Mouse (Mus musculus) ES-Bruce4 (cell line): ENCODE results near the gene 2900026A02Rik. TPM values are rescaled to one million over a fixed set of nuclear protein-coding genes. Genes with fewer than 3 reads are reported as not detected.

Experiments
- H3K27ac ChIP-seq: 2 replicates; pipeline ENCODE4 v1.5.1; 2012; ENCODE audit warnings: low read length, inconsistent platforms; ENCODE audit not compliant: insufficient read depth
- H3K27me3 ChIP-seq: 2 replicates; pipeline ENCODE4 v1.6.1; 2012; ENCODE audit warnings: mild to moderate bottlenecking, low read length, inconsistent platforms; ENCODE audit not compliant: control insufficient read depth, poor library complexity, insufficient read depth, severe bottlenecking
- H3K36me3 ChIP-seq: 2 replicates; pipeline ENCODE4 v1.6.1; 2012; ENCODE audit warnings: inconsistent platforms, mild to moderate bottlenecking, low read length, moderate library complexity; ENCODE audit not compliant: control insufficient read depth, poor library complexity, insufficient read depth, severe bottlenecking
- H3K4me1 ChIP-seq: one replicate; pipeline ENCODE4 v1.8.1; 2011; ENCODE audit warnings: low read length; ENCODE audit not compliant: control insufficient read depth, insufficient read depth
- H3K4me3 ChIP-seq: 2 replicates; pipeline ENCODE4 v1.5.1; 2011; ENCODE audit warnings: low read depth, mild to moderate bottlenecking, low read length
- H3K9ac ChIP-seq: 2 replicates; pipeline ENCODE4 v1.6.1; 2012; ENCODE audit warnings: low read depth, mild to moderate bottlenecking, inconsistent platforms; ENCODE audit not compliant: poor library complexity, severe bottlenecking
- H3K9me3 ChIP-seq: replicated peaks from 2 replicates; pipeline ENCODE4 v1.6.1; 2012; ENCODE audit warnings: mild to moderate bottlenecking, low read length, inconsistent platforms; ENCODE audit not compliant: control insufficient read depth, poor library complexity, insufficient read depth, severe bottlenecking
- CTCF ChIP-seq: IDR thresholded peaks from one replicate; pipeline ENCODE4 v1.8.1; 2011; ENCODE audit warnings: low read depth, low read length
- EP300 ChIP-seq: IDR thresholded peaks from 2 replicates; pipeline ENCODE4 v1.6.1; 2011; ENCODE audit warnings: low read depth, low read length; ENCODE audit not compliant: insufficient read depth
- POLR2A ChIP-seq: IDR thresholded peaks from one replicate; pipeline ENCODE4 v1.8.1; 2011; ENCODE audit warnings: low read length; ENCODE audit not compliant: insufficient read depth
- polyA plus RNA-seq: library from polyadenylated mRNA; stranded (reverse); fragments of >200 nt; gene quantifications from 2 replicates; pipeline ENCODE4 v1.2.4, GENCODE M21; 2011; ENCODE audit warnings: low read depth; ENCODE audit not compliant: missing spikeins, insufficient read depth, insufficient read length

2900026A02Rik gene
- polyA plus RNA-seq, 1 experiment, result 14.2 TPM

DNA sequence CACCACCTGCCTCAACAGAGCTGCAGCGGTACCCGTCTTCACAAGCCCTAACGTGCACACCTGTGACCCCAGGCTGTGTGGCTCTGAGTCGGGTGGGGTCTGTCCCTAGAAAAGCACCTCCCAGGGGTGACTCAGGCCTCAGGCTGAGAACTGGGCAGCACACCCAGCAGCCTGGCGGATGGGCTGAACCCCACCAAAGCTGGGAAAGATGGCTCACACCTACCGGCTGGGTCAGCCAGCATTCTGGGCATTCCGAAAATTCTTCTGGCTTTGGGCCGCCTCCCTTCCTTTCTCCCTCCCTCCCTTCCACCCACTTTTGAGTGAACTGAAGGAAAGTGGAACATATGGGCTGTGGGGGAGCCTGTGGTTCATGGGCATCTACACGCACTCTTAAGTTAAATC is 5.4 kb downstream of the 2900026A02Rik start:
- H3K27ac ChIP-seq, result no peak overlapping the region
- no peak overlapping the region for H3K4me3 ChIP-seq
- TF ChIP-seq CTCF, result no peak
- TF ChIP-seq POLR2A, result no peak
- no peak for TF ChIP-seq EP300
- H3K4me1 ChIP-seq, result peaks cover 2% of the 10 kb centered on the region
- no peaks in the 10 kb centered on the region for H3K36me3 ChIP-seq
- no peak overlapping the region for H3K9ac ChIP-seq
- H3K9me3 ChIP-seq, result no peaks in the 10 kb centered on the region
- no peaks in the 10 kb centered on the region for H3K27me3 ChIP-seq

DNA sequence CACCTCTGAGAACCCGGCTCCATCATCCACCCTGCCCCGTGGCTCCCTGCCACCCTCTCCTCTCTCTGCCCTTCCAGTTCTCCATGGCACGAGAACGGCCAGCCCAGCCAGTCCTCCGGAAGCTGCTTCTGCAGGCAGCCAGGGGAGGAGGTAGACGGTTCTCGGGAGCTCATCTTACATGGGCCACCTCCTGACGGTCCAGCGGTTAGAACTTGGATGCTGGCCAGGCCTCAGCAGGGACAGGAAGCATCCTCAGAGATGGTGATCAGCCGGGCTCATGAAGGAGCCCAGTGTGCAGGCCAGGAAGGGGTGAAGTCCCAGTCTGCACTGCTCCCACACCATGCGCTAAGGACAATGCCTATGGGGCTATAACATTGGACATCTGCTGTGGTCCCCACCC is 6.6 kb downstream of the 2900026A02Rik start:
- Histone ChIP-seq H3K9ac (no peak overlapping the region), H3K27me3 (no peaks in the 10 kb centered on the region), H3K4me1 (peaks cover 2% of the 10 kb centered on the region), H3K9me3 (no peaks in the 10 kb centered on the region), H3K4me3 (no peak overlapping the region), H3K36me3 (no peaks in the 10 kb centered on the region), H3K27ac (no peak overlapping the region)
- TF ChIP-seq EP300, result no peak
- no peak for TF ChIP-seq CTCF

DNA sequence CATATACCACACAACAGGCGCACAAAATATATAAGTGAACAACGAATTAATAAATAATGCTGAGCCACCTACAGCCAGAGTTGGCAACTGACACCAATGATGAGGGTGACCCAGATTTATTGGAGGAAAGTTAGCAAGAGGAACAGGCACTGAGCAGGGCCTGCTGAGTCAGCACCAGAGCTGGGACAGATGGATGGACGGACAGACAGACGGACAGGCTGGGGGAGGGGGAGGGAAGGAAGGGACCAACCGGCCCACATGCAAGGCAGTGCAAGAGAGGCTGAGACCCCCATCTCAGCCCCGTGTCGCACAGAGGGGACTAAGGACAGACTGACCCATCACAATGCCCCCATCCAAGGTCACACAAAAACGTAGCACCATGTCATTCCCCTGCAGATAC is 7.0 kb downstream of the 2900026A02Rik start:
- H3K27me3 ChIP-seq, result no peaks in the 10 kb centered on the region
- TF ChIP-seq CTCF, result no peak
- no peak for TF ChIP-seq POLR2A
- TF ChIP-seq EP300, result no peak

DNA sequence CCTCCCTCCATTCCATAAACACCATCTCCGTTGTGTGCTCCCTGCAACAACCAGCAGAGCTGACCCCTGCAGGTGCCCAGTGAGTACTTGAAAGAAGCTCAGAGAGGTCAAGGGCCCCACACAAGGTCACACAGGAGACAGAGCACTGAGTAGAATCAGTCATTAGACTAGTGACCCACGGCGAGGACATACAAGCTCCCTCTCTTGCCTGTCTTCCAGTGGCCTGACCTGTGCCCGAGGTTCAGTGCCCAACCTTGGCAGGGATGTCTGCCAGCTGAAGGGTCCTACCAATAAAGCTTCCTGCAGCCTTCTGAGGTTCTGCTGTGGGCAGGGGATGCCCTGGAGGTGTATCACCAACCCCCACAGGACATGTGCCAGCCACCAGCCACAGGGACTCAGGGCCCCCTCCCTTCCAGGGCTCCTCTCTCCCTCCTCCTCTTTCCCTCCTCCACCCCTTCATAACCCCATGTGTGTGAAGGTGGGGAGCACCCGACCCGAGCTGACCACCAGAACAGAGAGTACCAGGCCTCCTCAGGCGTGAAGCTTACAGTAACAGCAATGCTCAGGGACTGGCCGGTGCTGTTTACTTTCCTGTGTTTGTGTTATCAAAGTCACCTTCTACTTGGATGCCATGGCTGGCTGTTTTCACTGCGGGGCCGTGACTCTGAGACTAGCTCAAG is 8.7 kb downstream of the 2900026A02Rik start:
- Histone ChIP-seq H3K4me1 (peaks cover 1% of the 10 kb centered on the region), H3K27ac (no peak overlapping the region), H3K9ac (no peak overlapping the region), H3K9me3 (no peaks in the 10 kb centered on the region), H3K36me3 (no peaks in the 10 kb centered on the region), H3K4me3 (no peak overlapping the region), H3K27me3 (no peaks in the 10 kb centered on the region)
- no peak for TF ChIP-seq CTCF
- TF ChIP-seq POLR2A, result no peak
- no peak for TF ChIP-seq EP300

More for the DNA sequence above, 7.0 kb downstream of the 2900026A02Rik start:
- no peaks in the 10 kb centered on the region for H3K36me3 ChIP-seq
- no peak overlapping the region for H3K4me3 ChIP-seq
- H3K9ac ChIP-seq, result no peak overlapping the region
- H3K27ac ChIP-seq, result no peak overlapping the region
- peaks cover 2% of the 10 kb centered on the region for H3K4me1 ChIP-seq
- no peaks in the 10 kb centered on the region for H3K9me3 ChIP-seq

DNA sequence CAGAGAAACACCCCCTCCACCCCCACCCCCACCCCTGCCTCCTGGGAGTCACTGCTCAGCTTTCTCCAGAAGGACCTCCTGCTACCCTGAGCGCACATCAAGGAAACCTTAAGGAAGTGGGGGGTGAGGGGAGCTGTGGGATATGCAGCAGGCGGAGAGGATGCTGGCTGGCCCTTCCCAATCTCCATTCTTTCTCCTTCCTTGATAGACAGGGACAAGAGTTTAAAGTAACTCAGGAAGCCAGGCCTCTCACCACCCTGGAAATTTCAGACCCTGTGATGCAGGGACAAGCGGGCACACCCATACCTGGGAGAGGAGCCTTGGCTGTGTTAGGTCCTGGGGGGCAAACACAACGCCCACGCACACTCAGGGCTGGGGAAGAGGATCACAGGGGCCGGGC is 10.7 kb downstream of the 2900026A02Rik start:
- H3K4me3 ChIP-seq, result no peak overlapping the region

DNA sequence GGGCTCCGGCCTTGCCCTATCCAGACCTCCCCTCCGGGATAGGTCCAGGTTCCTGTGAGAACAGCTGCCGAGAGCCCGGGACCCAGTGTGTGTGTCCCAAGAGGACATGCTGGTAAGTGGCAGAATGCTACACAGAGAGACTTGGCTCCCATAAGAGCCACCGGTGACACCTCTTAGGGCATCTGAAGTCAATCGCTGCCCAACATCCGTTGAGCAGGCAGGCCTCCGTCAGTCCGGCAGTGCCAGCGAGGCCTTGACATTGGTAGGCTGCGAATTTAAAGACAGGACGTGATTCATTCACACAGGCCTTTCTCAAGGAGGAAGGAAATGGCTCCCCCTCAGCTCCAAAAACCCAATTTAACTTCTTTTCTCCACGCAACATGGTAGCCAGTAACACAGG is 11.1 kb downstream of the 2900026A02Rik start:
- TF ChIP-seq CTCF (no peak), EP300 (no peak), POLR2A (no peak)
- no peaks in the 10 kb centered on the region for H3K27me3 ChIP-seq
- peak overlapping the region; percentile 17; the same call in 1 of the 2 replicates for H3K4me3 ChIP-seq
- peaks cover 1% of the 10 kb centered on the region for H3K4me1 ChIP-seq
- no peaks in the 10 kb centered on the region for H3K9me3 ChIP-seq
- no peaks in the 10 kb centered on the region for H3K36me3 ChIP-seq
- peak overlapping the region; percentile 44; the same call in 1 of the 2 replicates for H3K27ac ChIP-seq
- no peak overlapping the region for H3K9ac ChIP-seq

More for the DNA sequence above, 10.7 kb downstream of the 2900026A02Rik start:
- TF ChIP-seq EP300, result no peak
- no peak for TF ChIP-seq CTCF
- no peak for TF ChIP-seq POLR2A
- H3K9ac ChIP-seq, result no peak overlapping the region
- peaks cover 1% of the 10 kb centered on the region for H3K4me1 ChIP-seq
- no peaks in the 10 kb centered on the region for H3K27me3 ChIP-seq
- H3K27ac ChIP-seq, result no peak overlapping the region
- no peaks in the 10 kb centered on the region for H3K36me3 ChIP-seq
- no peaks in the 10 kb centered on the region for H3K9me3 ChIP-seq
